Mouse (Mus musculus) lung, embryonic 15.5 days (tissue): ENCODE data around the gene Stim1. TPM values are rescaled to one million over a fixed set of nuclear protein-coding genes. Genes with fewer than 3 reads are reported as not detected.
"Not testable (repeated sequence)": the region's sequence is repeated elsewhere in the genome, so short reads cannot be mapped to it uniquely, and the experiment has no call there.

ENCODE experiments used
- ATAC-seq: fragments of 200-750 bp; cut with Nextera tagmentation; 2 replicates; pipeline ENCODE4 v1.8.0; 2017; ENCODE audit warnings: moderate number of reproducible peaks, borderline replicate concordance; ENCODE audit not compliant: low FRiP score, low TSS enrichment; ENCODE audit errors: extremely low read depth
- H3K27ac ChIP-seq: fragments of 300-500 bp; sonication (generic); 2 replicates; pipeline ENCODE4 v1.5.1; 2015; ENCODE audit warnings: moderate library complexity, mild to moderate bottlenecking, inconsistent platforms
- H3K27me3 ChIP-seq: fragments of 300-500 bp; sonication (generic); 2 replicates; pipeline ENCODE4 v1.6.1; 2015; ENCODE audit warnings: inconsistent platforms
- H3K36me3 ChIP-seq: fragments of 300-500 bp; sonication (generic); 2 replicates; pipeline ENCODE4 v1.6.1; 2015; ENCODE audit warnings: inconsistent platforms
- H3K4me1 ChIP-seq: fragments of 300-500 bp; sonication (generic); 2 replicates; pipeline ENCODE4 v1.6.1; 2015; ENCODE audit warnings: inconsistent platforms
- H3K4me2 ChIP-seq: fragments of 300-500 bp; sonication (generic); 2 replicates; pipeline ENCODE4 v1.6.1; 2015; ENCODE audit warnings: inconsistent platforms, mild to moderate bottlenecking, moderate library complexity
- H3K4me3 ChIP-seq: fragments of 300-500 bp; sonication (generic); 2 replicates; pipeline ENCODE4 v1.5.1; 2015; ENCODE audit warnings: mild to moderate bottlenecking, inconsistent platforms
- H3K9ac ChIP-seq: fragments of 300-500 bp; sonication (generic); 2 replicates; pipeline ENCODE4 v1.6.1; 2015; ENCODE audit warnings: inconsistent platforms
- H3K9me3 ChIP-seq: fragments of 300-500 bp; sonication (generic); 2 replicates; pipeline ENCODE4 v1.6.1; 2016; ENCODE audit warnings: inconsistent platforms
- WGBS: fragments of 180-500 bp; shearing (Covaris S2); methylation state at CpG from one replicate; pipeline ENCODE4 v1.1.7; 2015; 5-methylcytosine and 5-hydroxymethylcytosine counted together
- polyA plus RNA-seq: library from polyadenylated mRNA; unstranded; fragments of >200 nt; fragmentation: Nextera tagmentation; extraction: Ambion mirVana; gene quantifications from 2 replicates; pipeline ENCODE4 v1.2.1, GENCODE M21; 2015

Gene Stim1
- polyA plus RNA-seq, 1 experiment from 2014 or later = 20.1 TPM

GRCm38 (mm10) chr7:102250631-102251214, 16.9 kb upstream of the Stim1 start:
- peak overlapping the region; percentile 78 for H3K4me3 ChIP-seq
- under 1% methylated on average over 32 of the region's 33 CpGs for WGBS
- no peaks in the 10 kb centered on the region for H3K9me3 ChIP-seq
- H3K27me3 ChIP-seq = no peaks in the 10 kb centered on the region
- peak overlapping the region; percentile 83 for H3K9ac ChIP-seq
- H3K4me1 ChIP-seq = peaks cover 38% of the 10 kb centered on the region
- ATAC-seq = peak; percentile 84
- peak overlapping the region; percentile 99 for H3K27ac ChIP-seq
- H3K36me3 ChIP-seq = no peaks in the 10 kb centered on the region
- peak overlapping the region; percentile 86 for H3K4me2 ChIP-seq

GRCm38 (mm10) chr7:102253631-102254030, 14.0 kb upstream of the Stim1 start:
- H3K4me2 ChIP-seq = no peak overlapping the region
- no peak for ATAC-seq
- H3K27ac ChIP-seq = no peak overlapping the region
- no peak overlapping the region for H3K4me3 ChIP-seq
- WGBS = 79% methylated on average over 1 of the region's 1 CpGs
- no peak overlapping the region for H3K9ac ChIP-seq
- no peaks in the 10 kb centered on the region for H3K9me3 ChIP-seq
- no peaks in the 10 kb centered on the region for H3K36me3 ChIP-seq
- H3K4me1 ChIP-seq = peaks cover 9% of the 10 kb centered on the region
- H3K27me3 ChIP-seq = no peaks in the 10 kb centered on the region

GRCm38 (mm10) chr7:102255954-102256353, 11.7 kb upstream of the Stim1 start, which contains the start of gene Rhog:
Gene Rhog, minus strand, starts transcription at chr7:102256054.
- H3K36me3 ChIP-seq = no peaks in the 10 kb centered on the region
- 71% methylated on average over 3 of the region's 3 CpGs for WGBS
- H3K9ac ChIP-seq = no peak within 1 kb of the TSS
- H3K27me3 ChIP-seq = no peaks in the 10 kb centered on the region
- H3K27ac ChIP-seq = no peak within 1 kb of the TSS
- no peak within 1 kb of the TSS for H3K4me2 ChIP-seq
- H3K4me3 ChIP-seq = no peak within 1 kb of the TSS
- ATAC-seq = no peak
- no peaks in the 10 kb centered on the region for H3K9me3 ChIP-seq
- H3K4me1 ChIP-seq = peaks cover 4% of the 10 kb centered on the region

- no peaks in the 10 kb centered on the region for H3K4me1 ChIP-seq
- no peak overlapping the region for H3K4me3 ChIP-seq
- no peaks in the 10 kb centered on the region for H3K27me3 ChIP-seq
- no peak overlapping the region for H3K9ac ChIP-seq
- no peak for ATAC-seq
- 71% methylated on average over 3 of the region's 3 CpGs for WGBS
- no peak overlapping the region for H3K4me2 ChIP-seq
- no peak overlapping the region for H3K27ac ChIP-seq
- H3K9me3 ChIP-seq = no peaks in the 10 kb centered on the region
- no peaks in the 10 kb centered on the region for H3K36me3 ChIP-seq
These were observed 11.0 kb upstream of the Stim1 start for GRCm38 (mm10) chr7:102256636-102257035.

- ATAC-seq = peak; percentile 19; the same call in 1 of the 2 replicates
- no peak overlapping the region for H3K4me3 ChIP-seq
- 18% methylated on average over 4 of the region's 4 CpGs for WGBS
These were observed 9.4 kb upstream of the Stim1 start for GRCm38 (mm10) chr7:102258189-102258588.

GRCm38 (mm10) chr7:102258753-102259152, 8.9 kb upstream of the Stim1 start:
- WGBS = 80% methylated on average over 3 of the region's 3 CpGs
- Histone ChIP-seq H3K9ac (no peak overlapping the region), H3K4me3 (no peak overlapping the region), H3K4me1 (no peaks in the 10 kb centered on the region), H3K27me3 (no peaks in the 10 kb centered on the region), H3K36me3 (no peaks in the 10 kb centered on the region), H3K27ac (no peak overlapping the region), H3K4me2 (no peak overlapping the region), H3K9me3 (no peaks in the 10 kb centered on the region)
- ATAC-seq = no peak

More at GRCm38 (mm10) chr7:102258189-102258588, 9.4 kb upstream of the Stim1 start:
- Histone ChIP-seq H3K9me3 (no peaks in the 10 kb centered on the region), H3K4me1 (no peaks in the 10 kb centered on the region), H3K4me2 (no peak overlapping the region), H3K9ac (no peak overlapping the region), H3K27ac (no peak overlapping the region), H3K27me3 (no peaks in the 10 kb centered on the region), H3K36me3 (no peaks in the 10 kb centered on the region)

GRCm38 (mm10) chr7:102259716-102260479, 7.7 kb upstream of the Stim1 start:
- H3K4me1 ChIP-seq = no peaks in the 10 kb centered on the region
- H3K9ac ChIP-seq = no peak overlapping the region
- H3K27me3 ChIP-seq = no peaks in the 10 kb centered on the region
- no peaks in the 10 kb centered on the region for H3K36me3 ChIP-seq
- WGBS = 71% methylated on average over 10 of the region's 10 CpGs
- no peak overlapping the region for H3K27ac ChIP-seq
- H3K9me3 ChIP-seq = no peaks in the 10 kb centered on the region
- no peak for ATAC-seq
- H3K4me2 ChIP-seq = no peak overlapping the region
- no peak overlapping the region for H3K4me3 ChIP-seq

GRCm38 (mm10) chr7:102260518-102260917, 7.1 kb upstream of the Stim1 start:
- H3K4me1 ChIP-seq = no peaks in the 10 kb centered on the region
- H3K4me3 ChIP-seq = no peak overlapping the region
- no peak for ATAC-seq
- no peaks in the 10 kb centered on the region for H3K9me3 ChIP-seq
- H3K27ac ChIP-seq = no peak overlapping the region
- no peak overlapping the region for H3K4me2 ChIP-seq
- H3K9ac ChIP-seq = no peak overlapping the region
- no peaks in the 10 kb centered on the region for H3K36me3 ChIP-seq
- no peaks in the 10 kb centered on the region for H3K27me3 ChIP-seq
- 74% methylated on average over 1 of the region's 1 CpGs for WGBS

GRCm38 (mm10) chr7:102263020-102263419, 4.6 kb upstream of the Stim1 start:
- H3K27me3 ChIP-seq = no peaks in the 10 kb centered on the region
- no peak overlapping the region for H3K4me3 ChIP-seq
- WGBS = 82% methylated on average over 2 of the region's 2 CpGs
- no peak overlapping the region for H3K9ac ChIP-seq
- ATAC-seq = no peak
- no peaks in the 10 kb centered on the region for H3K9me3 ChIP-seq
- no peak overlapping the region for H3K4me2 ChIP-seq
- H3K27ac ChIP-seq = no peak overlapping the region
- H3K36me3 ChIP-seq = no peaks in the 10 kb centered on the region
- peaks cover 6% of the 10 kb centered on the region; the same call in 1 of the 2 replicates for H3K4me1 ChIP-seq

- ATAC-seq, H3K9me3 ChIP-seq, H3K4me3 ChIP-seq, H3K27me3 ChIP-seq, H3K4me2 ChIP-seq, H3K9ac ChIP-seq, H3K27ac ChIP-seq, H3K36me3 ChIP-seq: not testable (repeated sequence)
- peaks cover 14% of the 10 kb centered on the region; the same call in 1 of the 2 replicates for H3K4me1 ChIP-seq
- WGBS = 89% methylated on average over 10 of the region's 10 CpGs
These were observed 1.6 kb upstream of the Stim1 start for GRCm38 (mm10) chr7:102266021-102266400.

GRCm38 (mm10) chr7:102266401-102267042, 1.1 kb upstream of the Stim1 start:
- Histone ChIP-seq H3K27ac (no peak overlapping the region), H3K36me3 (no peaks in the 10 kb centered on the region), H3K9ac (no peak overlapping the region), H3K4me2 (peak overlapping the region; percentile 84; the same call in 1 of the 2 replicates), H3K4me3 (peak overlapping the region; percentile 72), H3K9me3 (no peaks in the 10 kb centered on the region), H3K27me3 (no peaks in the 10 kb centered on the region), H3K4me1 (peaks cover 14% of the 10 kb centered on the region; the same call in 1 of the 2 replicates)
- WGBS = 43% methylated on average over 14 of the region's 14 CpGs
- ATAC-seq = peak; percentile 1; the same call in 1 of the 2 replicates

GRCm38 (mm10) chr7:102267113-102267579, 460 bp upstream of the Stim1 start:
- Histone ChIP-seq H3K4me3 (peak overlapping the region; percentile 72), H3K27ac (peak overlapping the region; percentile 57), H3K4me1 (peaks cover 14% of the 10 kb centered on the region; the same call in 1 of the 2 replicates), H3K27me3 (no peaks in the 10 kb centered on the region), H3K4me2 (peak overlapping the region; percentile 84), H3K9me3 (no peaks in the 10 kb centered on the region), H3K36me3 (no peaks in the 10 kb centered on the region), H3K9ac (peak overlapping the region; percentile 67)
- peak; percentile 92 for ATAC-seq
- WGBS = under 1% methylated on average over 34 of the region's 34 CpGs
